ENCODE assay signal across 8 mouse cellular contexts in genomic region chr1:64738180-64738555, GRCm38 (mm10). TPM values are rescaled to one million over a fixed set of nuclear protein-coding genes. Genes with fewer than 3 reads are reported as not detected.
A peak's percentile ranks its signal among the peaks of the same experiment; 100 is the strongest.
DNase-seq lines count a peak whose midpoint lies in the region; ATAC-seq and TF ChIP-seq lines count a peak whose summit lies in the region.

No protein-coding gene starts in this region.

- no peak overlapping the region for H3K9ac ChIP-seq in neural tube, embryonic 12.5 days

- H3K4me1 ChIP-seq in neural tube, embryonic 12.5 days = peaks cover 38% of the 10 kb centered on the region

- peak overlapping the region; percentile 95 for H3K4me3 ChIP-seq in gastrocnemius, adult 2 months
- H3K4me3 ChIP-seq in neural tube, embryonic 12.5 days = peak overlapping the region; percentile 60

- H3K27ac ChIP-seq in gastrocnemius, adult 2 months = peak overlapping the region; percentile 75
- H3K27ac ChIP-seq in neural tube, embryonic 12.5 days = no peak overlapping the region

- no peaks in the 10 kb centered on the region for H3K36me3 ChIP-seq in neural tube, embryonic 12.5 days

- WGBS in neural tube, embryonic 12.5 days = under 1% methylated on average over 11 of the region's 11 CpGs

- peaks cover 40% of the 10 kb centered on the region for H3K27me3 ChIP-seq in neural tube, embryonic 12.5 days (replicated peaks)

- no peaks in the 10 kb centered on the region for H3K9me3 ChIP-seq in neural tube, embryonic 12.5 days

- intact Hi-C loops in gastrocnemius, adult 2 months (cut with DNase I) = loop anchor here (1.0 to 5.0 kb wide), 3 partner anchors 180 to 449 kb away; partner anchors contain the start of genes Idh1 and Pikfyve

- peak; percentile 26 for DNase-seq in gastrocnemius, adult 2 months
- DNase-seq in gastrocnemius, postnatal 10 days = no peak
- peak; percentile 30 for DNase-seq in heart, postnatal 4 days
- DNase-seq in liver (peak; percentile 64), MN1 (ENCODE audit: low spot score) (no peak)
- DNase-seq in spleen, postnatal 14 days (ENCODE audit: low spot score in 2 of 2) = no peak

- no peak for TF ChIP-seq CTCF in gastrocnemius, adult 2 months (IDR thresholded peaks at IDR 0.05)

- ATAC-seq in activated CD4-positive, CD25-positive, alpha-beta regulatory T cell, adult 4 months = peak; percentile 10
- ATAC-seq in neural tube, embryonic 12.5 days (ENCODE audit: low FRiP score, low read depth) = no peak; the same call in 1 of the 2 replicates

- H3K4me2 ChIP-seq in neural tube, embryonic 12.5 days (replicated peaks) = peak overlapping the region; percentile 98

RNA-seq across cellular contexts. Expression of gene Fzd5, which starts 0.6 kb away (rescaled TPM):
- 1 to 10 TPM; 1.2 to 2.3 TPM for total RNA-seq in gastrocnemius, adult 2 months (2021)
- total RNA-seq in gastrocnemius, postnatal 10 days (2021) = 1 to 10 TPM; 2.3 to 3.6 TPM
- polyA plus RNA-seq in activated CD4-positive, CD25-positive, alpha-beta regulatory T cell, adult 4 months (2017; shearing (Covaris generic)) = under 1 TPM; 0.53 to 0.64 TPM
- 10 to 100 TPM in 1 of 2 experiments, 1 to 10 TPM in 1; 9.5 to 10.6 TPM for total RNA-seq in heart, postnatal 4 days (2021)
- 0.27 and 0.28 TPM in 2 replicates for polyA plus RNA-seq in neural tube, embryonic 12.5 days (2016; fragmentation: Nextera tagmentation; extraction: Ambion mirVana)

RNA-seq across cellular contexts. Expression of gene Ccnyl1, which starts 47.9 kb away (rescaled TPM):
- total RNA-seq in gastrocnemius, adult 2 months (2021) = 10 to 100 TPM; 19.7 to 20.5 TPM
- total RNA-seq in gastrocnemius, postnatal 10 days (2021) = 10 to 100 TPM; 20.0 to 25.1 TPM
- 1 to 10 TPM; 1.5 to 2.3 TPM for polyA plus RNA-seq in activated CD4-positive, CD25-positive, alpha-beta regulatory T cell, adult 4 months (2017; shearing (Covaris generic))
- 10 to 100 TPM; 31.0 to 33.2 TPM for total RNA-seq in heart, postnatal 4 days (2021)
- polyA plus RNA-seq in neural tube, embryonic 12.5 days (2016; fragmentation: Nextera tagmentation; extraction: Ambion mirVana) = 6.3 and 7.3 TPM in 2 replicates

Comparison
In these comparisons a context has a peak if more than half of its experiments do, and no peak if none do; other contexts are left out.
1. DNase-seq: peak in gastrocnemius, adult 2 months (single experiment), heart, postnatal 4 days (single experiment) and liver (single experiment); none in gastrocnemius, postnatal 10 days (single experiment), MN1 (single experiment) and spleen, postnatal 14 days (0 of 2).